Mouse (Mus musculus) bone marrow macrophage, adult 2 months (primary cell): ENCODE measurements at regions not wholly inside any gene's neighbourhood (a gene's known extent, or its start where the extent isn't known, plus 50 kb on each side); places are given as distances from the start of the nearest gene placed in this dataset.

Experiments used
- H3K27ac ChIP-seq: 2 replicates; pipeline ENCODE4 v1.5.1; 2012; ENCODE audit warnings: low read depth, low read length; ENCODE audit not compliant: insufficient read depth
- H3K4me1 ChIP-seq: 2 replicates; pipeline ENCODE4 v1.6.1; 2012; ENCODE audit warnings: low read length; ENCODE audit not compliant: control insufficient read depth, insufficient read depth
- H3K4me3 ChIP-seq: 2 replicates; pipeline ENCODE4 v1.5.1; 2012; ENCODE audit warnings: mild to moderate bottlenecking, low read length, moderate library complexity; ENCODE audit not compliant: insufficient read depth
- CTCF ChIP-seq: IDR thresholded peaks from 2 replicates; pipeline ENCODE4 v1.5.1; 2012; ENCODE audit warnings: low read depth, mild to moderate bottlenecking, low read length, moderate library complexity
- POLR2A ChIP-seq: IDR thresholded peaks from 2 replicates; pipeline ENCODE4 v1.6.1; 2012; ENCODE audit warnings: mild to moderate bottlenecking, low read depth, low read length, borderline replicate concordance

DNA sequence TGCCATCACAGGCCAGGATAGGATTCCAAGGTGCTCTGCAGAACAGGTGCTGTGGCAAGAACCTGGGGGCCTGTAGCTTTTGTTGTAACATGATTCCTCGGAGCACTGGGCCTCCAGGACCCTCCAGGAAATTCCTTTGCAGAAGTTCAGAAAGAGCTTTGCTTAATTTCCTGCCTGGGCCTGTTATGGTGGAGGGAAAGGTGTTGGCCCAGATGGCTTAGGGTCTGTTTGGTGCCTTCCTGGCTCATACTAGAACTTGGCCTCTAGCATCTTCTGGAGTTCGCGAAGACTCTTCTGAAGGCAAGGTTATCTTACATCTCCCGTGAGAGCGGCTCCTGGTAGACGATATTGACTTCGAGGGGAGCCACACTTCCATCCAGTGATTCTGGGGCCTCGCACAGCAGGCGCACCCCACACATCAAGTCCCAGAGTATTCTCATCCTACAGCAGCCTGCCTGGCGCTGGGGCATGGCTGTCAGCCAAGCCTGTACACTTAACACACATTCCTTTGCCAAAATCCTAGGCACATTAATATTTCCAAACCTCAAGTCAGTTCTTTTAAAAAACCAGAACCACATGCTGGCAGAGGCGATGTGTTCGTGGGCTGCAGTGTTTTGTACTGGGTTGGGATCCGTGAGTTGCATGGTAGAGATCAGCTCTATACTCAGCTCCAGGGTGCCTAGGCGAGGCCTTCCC is 54.5 kb upstream of the Cxcl14 start:
- TF ChIP-seq CTCF (no peak), POLR2A (no peak)
- Histone ChIP-seq H3K4me1 (peaks cover 20% of the 10 kb centered on the region), H3K27ac (no peak overlapping the region), H3K4me3 (no peak overlapping the region)

DNA sequence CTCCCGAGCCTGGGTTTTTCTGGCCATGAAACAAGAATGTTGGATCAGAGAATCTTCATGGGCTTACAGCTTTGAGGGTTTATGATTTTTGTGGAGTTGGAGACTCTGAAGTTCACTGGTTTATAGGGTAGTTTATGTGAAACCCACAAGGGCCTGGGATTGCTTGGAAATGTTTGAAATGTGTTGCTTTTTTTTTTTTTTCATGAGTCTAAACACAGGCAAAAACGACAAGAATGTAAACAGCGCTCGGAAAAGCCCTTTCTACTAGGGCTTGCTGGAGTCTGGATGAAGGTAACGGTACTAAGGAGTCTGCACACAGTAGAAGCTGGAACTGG is 55.0 kb upstream of the Cxcl14 start:
- peaks cover 20% of the 10 kb centered on the region for H3K4me1 ChIP-seq
- no peak for TF ChIP-seq CTCF
- no peak for TF ChIP-seq POLR2A
- H3K27ac ChIP-seq: no peak overlapping the region
- H3K4me3 ChIP-seq: no peak overlapping the region

DNA sequence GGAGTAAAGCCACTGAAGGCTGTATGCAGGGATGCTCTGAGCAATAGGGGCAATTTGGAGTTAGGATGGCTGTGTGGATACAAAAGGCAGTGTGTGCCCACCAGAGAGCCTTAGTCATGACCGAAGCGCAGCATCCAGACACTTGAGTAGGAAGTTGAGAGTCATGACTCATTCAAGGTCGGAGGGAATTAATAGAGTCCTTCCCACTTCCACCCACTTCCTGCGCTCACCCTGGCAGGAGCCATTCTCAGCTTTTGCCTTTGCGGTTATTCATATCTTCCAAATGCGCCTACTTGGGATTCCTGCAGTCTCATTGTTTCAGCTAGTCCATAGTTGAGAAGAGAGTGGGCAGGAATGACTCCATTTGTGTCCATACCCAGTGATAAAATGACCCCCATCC is 56.1 kb upstream of the Cxcl14 start:
- Histone ChIP-seq H3K27ac (peak overlapping the region; percentile 41; the same call in 1 of the 2 replicates), H3K4me1 (peaks cover 20% of the 10 kb centered on the region), H3K4me3 (no peak overlapping the region)
- TF ChIP-seq POLR2A: no peak
- no peak for TF ChIP-seq CTCF

DNA sequence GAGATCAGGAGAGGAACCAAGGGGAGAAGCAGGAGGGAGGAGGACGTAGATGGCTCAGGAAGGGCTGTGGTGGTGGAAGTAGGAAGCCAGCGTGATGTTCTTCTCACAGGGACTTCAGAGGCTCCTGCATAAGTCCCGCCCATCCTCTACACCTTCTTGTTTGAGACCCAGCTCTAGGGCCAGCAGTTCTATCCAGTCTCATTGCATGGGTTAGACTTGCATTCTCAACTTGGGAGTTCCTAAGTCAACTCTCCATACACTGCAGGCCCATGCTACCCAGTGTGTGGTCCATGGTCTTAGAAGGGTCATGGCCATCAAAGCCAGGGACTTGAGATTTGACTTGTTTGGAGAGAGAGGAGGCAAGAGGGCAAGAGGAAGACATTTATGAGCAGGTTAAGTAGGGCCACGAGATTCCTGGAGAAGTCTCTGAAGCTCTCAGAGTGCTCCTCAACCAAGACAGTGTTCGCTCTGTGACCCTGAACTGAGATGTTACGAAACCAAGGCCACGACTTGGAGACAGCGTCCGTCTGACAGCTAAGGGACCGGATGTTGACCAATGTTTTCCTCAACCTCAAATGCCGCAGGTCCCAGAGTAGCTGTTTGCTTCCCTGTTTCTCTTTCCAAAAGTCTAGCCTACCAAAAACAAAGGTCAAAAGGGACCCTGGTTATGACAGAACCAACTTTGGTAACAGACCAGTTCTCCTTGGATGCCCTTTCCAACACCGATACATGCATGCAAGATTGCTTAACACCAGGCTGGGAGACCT is 56.7 kb upstream of the Cxcl14 start:
- TF ChIP-seq CTCF (no peak), POLR2A (no peak)
- H3K4me1 ChIP-seq: peaks cover 20% of the 10 kb centered on the region
- no peak overlapping the region for H3K4me3 ChIP-seq
- peak overlapping the region; percentile 41 for H3K27ac ChIP-seq

DNA sequence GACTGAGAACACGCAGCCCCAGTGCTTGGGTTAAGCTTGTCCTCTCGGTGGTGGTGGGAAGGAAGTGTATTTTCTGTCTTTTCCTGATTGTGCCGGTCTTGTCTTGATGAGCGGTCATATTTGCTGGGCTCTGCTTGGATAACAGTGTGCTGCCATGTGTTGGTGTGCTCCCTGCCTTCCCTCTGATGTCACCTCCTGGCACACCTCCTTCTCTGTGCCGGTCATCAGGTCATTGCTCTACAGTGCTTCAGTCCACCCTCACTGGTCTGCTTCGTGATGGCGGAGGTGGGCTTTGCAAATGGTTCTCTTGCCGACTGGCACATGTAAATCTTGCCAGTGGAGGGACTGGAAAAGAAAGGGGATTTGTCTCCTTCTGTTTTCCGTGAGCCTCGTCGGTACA is 57.6 kb upstream of the Cxcl14 start:
- Histone ChIP-seq H3K4me1 (peaks cover 20% of the 10 kb centered on the region), H3K27ac (no peak overlapping the region), H3K4me3 (no peak overlapping the region)
- TF ChIP-seq POLR2A (no peak), CTCF (no peak)

DNA sequence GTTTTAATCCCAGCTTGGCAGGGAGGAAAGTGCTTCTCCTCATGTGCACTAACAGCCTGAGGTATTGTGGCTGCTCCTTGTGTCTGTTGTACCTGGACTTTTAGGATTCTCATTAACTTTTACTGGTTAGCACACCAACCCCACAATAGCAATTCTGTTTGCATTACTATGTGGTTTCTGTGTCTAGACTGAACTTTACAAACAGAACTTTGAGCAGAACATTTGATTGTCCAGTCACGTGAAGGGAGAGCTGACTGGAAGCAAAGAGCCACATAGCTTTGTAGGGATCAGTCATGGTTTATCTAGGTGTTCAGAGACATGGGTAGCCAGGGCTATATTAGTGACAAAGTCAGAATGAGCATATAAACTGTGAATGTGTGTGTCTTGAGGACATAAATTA is 58.3 kb upstream of the Cxcl14 start:
- Histone ChIP-seq H3K27ac (no peak overlapping the region), H3K4me1 (peaks cover 20% of the 10 kb centered on the region), H3K4me3 (no peak overlapping the region)
- TF ChIP-seq CTCF (no peak), POLR2A (no peak)

DNA sequence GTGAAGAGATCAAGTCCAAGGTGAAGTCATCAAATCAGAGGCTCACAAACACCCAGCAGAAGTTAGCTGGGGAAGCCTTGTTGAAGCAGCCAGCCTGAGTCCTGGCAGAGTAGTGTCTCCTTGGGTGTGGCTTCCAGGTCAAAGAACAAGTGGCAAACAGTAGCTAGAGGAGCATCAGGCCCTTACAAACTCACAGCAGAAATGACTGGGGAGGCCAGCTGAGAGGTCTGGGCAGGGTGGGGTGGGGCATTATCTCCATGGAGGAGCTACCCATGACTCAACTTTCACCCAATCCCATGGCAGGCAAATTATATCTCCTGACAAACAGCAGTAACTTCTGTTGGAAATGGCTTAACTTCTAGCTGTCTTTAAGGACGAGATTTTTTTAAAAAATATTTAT is 60.6 kb upstream of the Cxcl14 start:
- H3K27ac ChIP-seq: no peak overlapping the region
- H3K4me1 ChIP-seq: peaks cover 19% of the 10 kb centered on the region
- H3K4me3 ChIP-seq: no peak overlapping the region
- TF ChIP-seq CTCF: no peak
- TF ChIP-seq POLR2A: no peak

DNA sequence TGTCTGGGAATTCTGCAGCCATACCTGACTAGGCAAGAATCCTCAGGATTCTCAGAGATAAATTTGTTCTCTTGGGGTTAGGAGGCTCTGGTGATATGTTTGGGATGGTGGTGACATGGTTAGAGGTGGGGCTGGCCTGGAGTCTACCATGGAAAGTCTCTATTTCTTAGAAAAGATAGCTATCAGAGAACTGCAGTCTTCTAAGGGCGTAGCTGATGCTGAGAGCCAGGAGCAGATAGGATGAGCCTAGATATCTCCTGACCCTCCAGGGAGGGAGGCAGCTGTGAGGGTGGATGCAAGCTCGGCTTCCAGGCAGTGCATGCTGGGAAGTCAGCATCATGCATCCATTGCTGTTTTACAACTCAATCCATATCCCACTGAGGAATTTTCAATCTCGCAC is 61.6 kb upstream of the Cxcl14 start:
- no peak overlapping the region for H3K27ac ChIP-seq
- H3K4me3 ChIP-seq: no peak overlapping the region
- H3K4me1 ChIP-seq: peaks cover 10% of the 10 kb centered on the region
- TF ChIP-seq POLR2A: no peak
- no peak for TF ChIP-seq CTCF

DNA sequence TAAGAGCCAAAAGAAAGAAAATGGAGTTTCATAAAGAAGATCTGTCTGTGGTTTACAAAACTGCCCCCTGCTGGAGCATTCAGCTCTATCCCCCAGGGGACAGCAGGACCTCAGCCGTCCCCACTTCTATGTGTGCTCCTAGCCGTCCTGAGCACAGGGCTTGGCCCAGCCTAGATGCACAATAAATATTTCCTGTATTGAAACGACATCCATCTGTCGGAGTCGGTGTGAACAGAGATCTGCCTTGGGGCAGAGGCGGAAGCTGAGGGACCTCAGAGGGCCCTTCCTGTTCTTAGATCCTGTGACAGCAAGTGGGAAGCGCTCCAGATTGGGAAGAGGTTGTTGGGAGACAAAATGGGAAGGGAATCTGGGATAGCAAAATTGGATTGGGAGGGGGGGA is 62.5 kb upstream of the Cxcl14 start:
- TF ChIP-seq CTCF (no peak), POLR2A (no peak)
- Histone ChIP-seq H3K4me1 (peaks cover 5% of the 10 kb centered on the region), H3K27ac (no peak overlapping the region)

DNA sequence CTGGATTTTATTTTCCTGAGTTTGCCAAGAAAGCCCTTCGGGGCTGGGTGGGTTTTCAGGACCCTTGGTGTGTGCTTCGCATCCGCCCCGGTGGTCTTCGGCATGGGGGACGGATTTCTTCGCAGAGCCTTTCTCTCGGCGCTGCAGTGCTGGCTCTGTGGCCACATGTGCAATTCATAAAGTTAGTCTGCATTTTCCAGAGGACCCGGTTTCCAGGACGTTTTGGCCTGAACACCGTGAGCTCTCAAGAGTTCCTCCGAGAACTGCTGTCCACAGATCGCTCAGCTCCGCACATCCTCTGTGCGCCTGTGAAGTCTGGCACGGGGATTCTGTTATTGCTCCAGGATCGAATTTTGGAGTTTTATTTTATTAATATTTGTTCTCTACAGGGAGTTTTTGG is 63.2 kb upstream of the Cxcl14 start:
- Histone ChIP-seq H3K27ac (no peak overlapping the region), H3K4me3 (no peak overlapping the region), H3K4me1 (no peaks in the 10 kb centered on the region)
- TF ChIP-seq POLR2A: no peak
- no peak for TF ChIP-seq CTCF

More for the DNA sequence above, 62.5 kb upstream of the Cxcl14 start:
- H3K4me3 ChIP-seq: no peak overlapping the region

DNA sequence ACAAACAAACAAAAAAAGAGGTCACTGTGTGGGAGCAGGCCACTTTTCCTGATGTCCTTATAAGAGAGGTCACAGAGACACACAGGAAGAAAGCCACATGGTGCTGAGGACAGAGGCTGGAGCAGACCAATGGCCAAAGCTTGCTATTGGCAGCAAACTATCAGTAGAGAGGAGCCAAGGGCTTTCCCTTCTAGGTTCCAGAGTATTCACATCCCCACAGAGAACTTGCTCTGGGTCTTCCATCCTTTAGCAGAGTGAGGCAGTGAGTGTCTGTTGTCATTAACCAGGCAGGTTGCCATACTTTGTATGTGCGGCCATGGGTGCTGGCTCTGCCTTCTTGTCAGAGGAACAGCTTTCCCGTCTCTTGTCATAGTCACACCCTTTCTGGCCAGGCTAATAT is 64.5 kb upstream of the Cxcl14 start:
- no peak overlapping the region for H3K4me3 ChIP-seq
- H3K4me1 ChIP-seq: no peaks in the 10 kb centered on the region
- TF ChIP-seq POLR2A (no peak), CTCF (no peak)
- H3K27ac ChIP-seq: no peak overlapping the region
